Mouse (Mus musculus) cerebellum, adult (tissue): ENCODE measurements around the gene Psmb6.
"Not testable (repeated sequence)": the region's sequence is repeated elsewhere in the genome, so short reads cannot be mapped to it uniquely, and the experiment has no call there.

Experiments used
- ATAC-seq: cut with Nextera tagmentation; 2 replicates; pipeline ENCODE4 v1.9.2; 2017; ENCODE audit warnings: mild to moderate bottlenecking, moderate library complexity, mixed read lengths; ENCODE audit not compliant: insufficient number of reproducible peaks, low FRiP score, low TSS enrichment

Gene Psmb6

GRCm38 (mm10) chr11:70520178-70520769, 4.9 kb upstream of the Psmb6 start:
- no peak for ATAC-seq

GRCm38 (mm10) chr11:70523306-70523989, 1.7 kb upstream of the Psmb6 start:
- ATAC-seq, result not testable (repeated sequence)

GRCm38 (mm10) chr11:70524782-70525181, 385 bp upstream of the Psmb6 start:
- ATAC-seq, result peak; percentile 29; the same call in 1 of the 2 replicates

- no peak for ATAC-seq
These were observed 559 bp downstream of the Psmb6 start for GRCm38 (mm10) chr11:70525726-70526125.

GRCm38 (mm10) chr11:70526211-70526610, 1.0 kb downstream of the Psmb6 start:
- no peak for ATAC-seq

- no peak for ATAC-seq
These were observed 3.4 kb downstream of the Psmb6 start for GRCm38 (mm10) chr11:70528610-70529009.

- ATAC-seq, result not testable (repeated sequence)
These were observed 5.9 kb downstream of the Psmb6 start for GRCm38 (mm10) chr11:70531065-70531464.

GRCm38 (mm10) chr11:70532839-70533238, 7.7 kb downstream of the Psmb6 start, which contains the start of gene Gm40193:
TSS of gene Gm40193 (minus strand) at chr11:70532939.
- ATAC-seq, result no peak

GRCm38 (mm10) chr11:70539423-70539822, 14.3 kb downstream of the Psmb6 start:
- ATAC-seq, result no peak

- no peak for ATAC-seq
These were observed 14.9 kb downstream of the Psmb6 start, which contains the start of gene Pld2 for GRCm38 (mm10) chr11:70539877-70540587. TSS of gene Pld2 (plus strand) at chr11:70540064.

- no peak for ATAC-seq
These were observed 15.8 kb downstream of the Psmb6 start for GRCm38 (mm10) chr11:70540928-70541327.

GRCm38 (mm10) chr11:70541415-70541814, 16.2 kb downstream of the Psmb6 start:
- no peak for ATAC-seq

- no peak for ATAC-seq
These were observed 19.3 kb downstream of the Psmb6 start for GRCm38 (mm10) chr11:70544496-70544895.

- no peak for ATAC-seq
These were observed 26.4 kb downstream of the Psmb6 start for GRCm38 (mm10) chr11:70551526-70551925.

- ATAC-seq, result no peak
These were observed 28.8 kb downstream of the Psmb6 start for GRCm38 (mm10) chr11:70553940-70554339.

- no peak for ATAC-seq
These were observed 32.4 kb downstream of the Psmb6 start for GRCm38 (mm10) chr11:70557545-70557944.

- ATAC-seq, result no peak
These were observed 36.7 kb downstream of the Psmb6 start for GRCm38 (mm10) chr11:70561937-70562286.

GRCm38 (mm10) chr11:70562287-70562994, 37.3 kb downstream of the Psmb6 start, which contains the start of gene Mink1:
TSS of gene Mink1 (plus strand) at chr11:70562881.
- peak; percentile 79; the same call in 1 of the 2 replicates for ATAC-seq

GRCm38 (mm10) chr11:70562995-70563469, 37.9 kb downstream of the Psmb6 start:
- 0 out of 2 replicates have a peak, but pooled peaks have one; percentile 45 for ATAC-seq

GRCm38 (mm10) chr11:70563470-70564275, 38.5 kb downstream of the Psmb6 start:
- ATAC-seq, result no peak
